Mouse (Mus musculus): ENCODE results near the gene Serinc1. TPM values are rescaled to one million over a fixed set of nuclear protein-coding genes. Genes with fewer than 3 reads are reported as not detected.
"Not testable (repeated sequence)": the region's sequence is repeated elsewhere in the genome, so short reads cannot be mapped to it uniquely, and the experiment has no call there.

Gene Serinc1
- 339 and 384 TPM in 2 replicates for polyA plus RNA-seq (2015; fragmentation: Nextera tagmentation; extraction: Ambion mirVana)

GRCm38 (mm10) chr10:57532218-57533101 is at the start of gene Serinc1:
Gene Serinc1, minus strand, starts transcription at chr10:57532530.
- WGBS = 12% methylated on average over 49 of the region's 49 CpGs
- H3K4me2 ChIP-seq (replicated peaks) = peak within 1 kb of the TSS; percentile 89
- H3K9me3 ChIP-seq = no peaks in the 10 kb centered on the region
- H3K4me3 ChIP-seq (replicated peaks) = peak within 1 kb of the TSS; percentile 89
- H3K27me3 ChIP-seq = no peaks in the 10 kb centered on the region
- peak; percentile 99 for ATAC-seq
- H3K27ac ChIP-seq = peak within 1 kb of the TSS; percentile 98
- H3K4me1 ChIP-seq (replicated peaks) = peaks cover 38% of the 10 kb centered on the region
- peak within 1 kb of the TSS; percentile 95 for H3K9ac ChIP-seq (replicated peaks)
- no peaks in the 10 kb centered on the region for H3K36me3 ChIP-seq

- Histone ChIP-seq H3K36me3 (no peaks in the 10 kb centered on the region), H3K9me3 (no peaks in the 10 kb centered on the region), H3K4me1 (replicated peaks) (peaks cover 7% of the 10 kb centered on the region), H3K27me3 (no peaks in the 10 kb centered on the region), H3K27ac (no peak overlapping the region), H3K4me3 (replicated peaks) (no peak overlapping the region), H3K4me2 (replicated peaks) (no peak overlapping the region), H3K9ac (replicated peaks) (no peak overlapping the region)
- 20% methylated on average over 2 of the region's 2 CpGs for WGBS
- ATAC-seq = no peak
Measured at GRCm38 (mm10) chr10:57576721-57577120, 44.4 kb upstream of the Serinc1 start.

- no peaks in the 10 kb centered on the region for H3K27me3 ChIP-seq
- 5% methylated on average over 4 of the region's 4 CpGs for WGBS
- H3K4me1 ChIP-seq (replicated peaks) = peaks cover 24% of the 10 kb centered on the region
- no peak overlapping the region for H3K4me3 ChIP-seq (replicated peaks)
- H3K27ac ChIP-seq = no peak overlapping the region
- no peaks in the 10 kb centered on the region for H3K9me3 ChIP-seq
- ATAC-seq = peak; percentile 46
- H3K4me2 ChIP-seq (replicated peaks) = no peak overlapping the region
- H3K9ac ChIP-seq (replicated peaks) = no peak overlapping the region
- H3K36me3 ChIP-seq = no peaks in the 10 kb centered on the region
Measured at GRCm38 (mm10) chr10:57572130-57572529, 39.8 kb upstream of the Serinc1 start.

GRCm38 (mm10) chr10:57571211-57571730 is 38.9 kb upstream of the Serinc1 start:
- ATAC-seq = no peak
- Histone ChIP-seq H3K36me3 (no peaks in the 10 kb centered on the region), H3K9me3 (no peaks in the 10 kb centered on the region), H3K27ac (0 out of 2 replicates have a peak overlapping the region, but pooled peaks have one; percentile 30), H3K9ac (replicated peaks) (no peak overlapping the region), H3K4me1 (replicated peaks) (peaks cover 19% of the 10 kb centered on the region), H3K4me2 (replicated peaks) (no peak overlapping the region), H3K4me3 (replicated peaks) (no peak overlapping the region), H3K27me3 (no peaks in the 10 kb centered on the region)
- 37% methylated on average over 8 of the region's 8 CpGs for WGBS

GRCm38 (mm10) chr10:57569023-57569931 is 36.9 kb upstream of the Serinc1 start:
- Histone ChIP-seq H3K4me2 (replicated peaks) (peak overlapping the region; percentile 45), H3K9ac (replicated peaks) (peak overlapping the region; percentile 36), H3K9me3 (no peaks in the 10 kb centered on the region), H3K4me1 (replicated peaks) (peaks cover 19% of the 10 kb centered on the region), H3K4me3 (replicated peaks) (no peak overlapping the region; the same call in 1 of the 2 replicates), H3K27ac (peak overlapping the region; percentile 79), H3K36me3 (no peaks in the 10 kb centered on the region), H3K27me3 (no peaks in the 10 kb centered on the region)
- 18% methylated on average over 13 of the region's 13 CpGs for WGBS
- ATAC-seq = peak; percentile 94

GRCm38 (mm10) chr10:57566221-57566620 is 33.9 kb upstream of the Serinc1 start:
- H3K4me1 ChIP-seq (replicated peaks) = peaks cover 17% of the 10 kb centered on the region

GRCm38 (mm10) chr10:57557597-57557996 is 25.3 kb upstream of the Serinc1 start:
- no peak overlapping the region for H3K27ac ChIP-seq
- H3K9me3 ChIP-seq = no peaks in the 10 kb centered on the region
- H3K4me2 ChIP-seq (replicated peaks) = no peak overlapping the region
- H3K36me3 ChIP-seq = no peaks in the 10 kb centered on the region
- 72% methylated on average over 5 of the region's 5 CpGs for WGBS
- H3K27me3 ChIP-seq = no peaks in the 10 kb centered on the region
- H3K4me3 ChIP-seq (replicated peaks) = no peak overlapping the region
- no peak overlapping the region for H3K9ac ChIP-seq (replicated peaks)
- no peak for ATAC-seq
- no peaks in the 10 kb centered on the region for H3K4me1 ChIP-seq (replicated peaks)

More at GRCm38 (mm10) chr10:57566221-57566620, 33.9 kb upstream of the Serinc1 start:
- H3K4me2 ChIP-seq (replicated peaks) = no peak overlapping the region
- H3K27me3 ChIP-seq = no peaks in the 10 kb centered on the region
- WGBS = 81% methylated on average over 1 of the region's 1 CpGs
- H3K9me3 ChIP-seq = no peaks in the 10 kb centered on the region
- H3K9ac ChIP-seq (replicated peaks) = no peak overlapping the region
- ATAC-seq = no peak
- H3K36me3 ChIP-seq = no peaks in the 10 kb centered on the region
- H3K4me3 ChIP-seq (replicated peaks) = no peak overlapping the region
- H3K27ac ChIP-seq = no peak overlapping the region

GRCm38 (mm10) chr10:57553719-57554118 is 21.4 kb upstream of the Serinc1 start:
- Histone ChIP-seq H3K36me3 (no peaks in the 10 kb centered on the region), H3K9me3 (no peaks in the 10 kb centered on the region), H3K27ac (no peak overlapping the region), H3K4me3 (replicated peaks) (no peak overlapping the region), H3K4me2 (replicated peaks) (no peak overlapping the region), H3K27me3 (no peaks in the 10 kb centered on the region), H3K4me1 (replicated peaks) (no peaks in the 10 kb centered on the region), H3K9ac (replicated peaks) (no peak overlapping the region)
- 92% methylated on average over 1 of the region's 1 CpGs for WGBS
- ATAC-seq = no peak

- H3K9me3 ChIP-seq = no peaks in the 10 kb centered on the region
- no peak overlapping the region for H3K9ac ChIP-seq (replicated peaks)
- 88% methylated on average over 4 of the region's 4 CpGs for WGBS
- no peak overlapping the region for H3K27ac ChIP-seq
- no peaks in the 10 kb centered on the region for H3K4me1 ChIP-seq (replicated peaks)
- no peaks in the 10 kb centered on the region for H3K36me3 ChIP-seq
- H3K4me2 ChIP-seq (replicated peaks) = no peak overlapping the region
- ATAC-seq = no peak
- H3K27me3 ChIP-seq = no peaks in the 10 kb centered on the region
- H3K4me3 ChIP-seq (replicated peaks) = no peak overlapping the region
Measured at GRCm38 (mm10) chr10:57549631-57550030, 17.3 kb upstream of the Serinc1 start.

- not testable (repeated sequence) for ATAC-seq; H3K36me3 ChIP-seq; H3K9me3 ChIP-seq; H3K4me3 ChIP-seq (replicated peaks); H3K4me1 ChIP-seq (replicated peaks); H3K27me3 ChIP-seq; H3K27ac ChIP-seq; H3K9ac ChIP-seq (replicated peaks); H3K4me2 ChIP-seq (replicated peaks)
- WGBS = 78% methylated on average over 9 of the region's 9 CpGs
Measured at GRCm38 (mm10) chr10:57543890-57544289, 11.6 kb upstream of the Serinc1 start.

- no peak for ATAC-seq
- peak overlapping the region; percentile 95 for H3K9ac ChIP-seq (replicated peaks)
- peak overlapping the region; percentile 89 for H3K4me3 ChIP-seq (replicated peaks)
- H3K4me2 ChIP-seq (replicated peaks) = peak overlapping the region; percentile 89
- H3K27me3 ChIP-seq = no peaks in the 10 kb centered on the region
- no peaks in the 10 kb centered on the region for H3K9me3 ChIP-seq
- peaks cover 7% of the 10 kb centered on the region for H3K36me3 ChIP-seq
- H3K4me1 ChIP-seq (replicated peaks) = peaks cover 44% of the 10 kb centered on the region
- WGBS = 3% methylated on average over 28 of the region's 28 CpGs
- peak overlapping the region; percentile 98 for H3K27ac ChIP-seq
Measured at GRCm38 (mm10) chr10:57531616-57532217, 613 bp downstream of the Serinc1 start.

All from midbrain, embryonic 13.5 days (tissue).